Mouse (Mus musculus) heart, embryonic 14.5 days (tissue): ENCODE results near the gene Ffar2. TPM values are rescaled to one million over a fixed set of nuclear protein-coding genes. Genes with fewer than 3 reads are reported as not detected.

ENCODE experiments used
- ATAC-seq: fragments of 200-750 bp; cut with Nextera tagmentation; 2 replicates; pipeline ENCODE4 v1.8.0; 2017; ENCODE audit warnings: low read depth, moderate TSS enrichment; ENCODE audit not compliant: insufficient number of reproducible peaks, insufficient read depth, low FRiP score
- H3K27ac ChIP-seq, 2 experiments: fragments of 200-500 bp in 1 of 2; fragments of 300-500 bp in 1 of 2; sonication (generic) in 1 of 2; replicated peaks in 1 of 2; 2 replicates each; pipeline ENCODE4 v1.5.1; 2012 to 2014; ENCODE audit warnings: low read depth in 2 of 2, low read length in 2 of 2, control low read depth in 1 of 2, mild to moderate bottlenecking in 1 of 2, mixed read lengths in 1 of 2; ENCODE audit not compliant: control insufficient read depth in 1 of 2, insufficient read depth in 1 of 2
- H3K27me3 ChIP-seq: fragments of 300-500 bp; sonication (generic); 2 replicates; pipeline ENCODE4 v1.6.1; 2014; ENCODE audit warnings: mild to moderate bottlenecking, low read length, control low read depth; ENCODE audit not compliant: control insufficient read depth, insufficient read depth
- H3K36me3 ChIP-seq: fragments of 300-500 bp; sonication (generic); 2 replicates; pipeline ENCODE4 v1.6.1; 2014; ENCODE audit warnings: mild to moderate bottlenecking, control low read depth, low read length, mixed read lengths; ENCODE audit not compliant: control insufficient read depth, insufficient read depth
- H3K4me1 ChIP-seq, 2 experiments: fragments of 200-500 bp in 1 of 2; fragments of 300-500 bp in 1 of 2; sonication (generic) in 1 of 2; 2 replicates each; pipeline ENCODE4 v1.6.1; 2012 to 2014; ENCODE audit warnings: low read length in 2 of 2, control low read depth in 1 of 2, mixed read lengths in 1 of 2; ENCODE audit not compliant: control insufficient read depth in 2 of 2, insufficient read depth in 2 of 2
- H3K4me2 ChIP-seq: fragments of 300-500 bp; sonication (generic); 2 replicates; pipeline ENCODE4 v1.6.1; 2014; ENCODE audit warnings: mild to moderate bottlenecking, low read length
- H3K4me3 ChIP-seq, 2 experiments: fragments of 200-500 bp in 1 of 2; fragments of 300-500 bp in 1 of 2; sonication (generic) in 1 of 2; 2 replicates each; pipeline ENCODE4 v1.5.1; 2012 to 2014; ENCODE audit warnings: low read length in 2 of 2, mild to moderate bottlenecking in 2 of 2, control low read depth in 1 of 2, low read depth in 1 of 2, moderate library complexity in 1 of 2; ENCODE audit not compliant: control insufficient read depth in 1 of 2, insufficient read depth in 1 of 2
- H3K9ac ChIP-seq: fragments of 300-500 bp; sonication (generic); 2 replicates; pipeline ENCODE4 v1.6.1; 2014; ENCODE audit warnings: mild to moderate bottlenecking, low read length
- H3K9me3 ChIP-seq: fragments of 300-500 bp; sonication (generic); 2 replicates; pipeline ENCODE4 v1.6.1; 2016; ENCODE audit warnings: low read length, control low read depth; ENCODE audit not compliant: control insufficient read depth
- WGBS: fragments of 180-500 bp; shearing (Covaris S2); extraction: QIAGEN DNeasy Blood & Tissue Kit; methylation state at CpG from one replicate; pipeline ENCODE4 v1.1.7; 2014; 5-methylcytosine and 5-hydroxymethylcytosine counted together
- polyA plus RNA-seq: library from polyadenylated mRNA; unstranded; fragments of >200 nt; fragmentation: Nextera tagmentation; extraction: Ambion mirVana; gene quantifications from 2 replicates; pipeline ENCODE4 v1.2.1, GENCODE M21; 2014

The Ffar2 gene
- polyA plus RNA-seq, 1 experiment from 2014 or later: 0.16 TPM

GRCm38 (mm10) chr7:30824306-30824705, 731 bp upstream of the Ffar2 start:
- Histone ChIP-seq H3K4me1 (no peaks in the 10 kb centered on the region), H3K27ac (no peak overlapping the region), H3K27me3 (no peaks in the 10 kb centered on the region), H3K4me2 (no peak overlapping the region), H3K36me3 (no peaks in the 10 kb centered on the region), H3K4me3 (no peak overlapping the region), H3K9ac (no peak overlapping the region), H3K9me3 (no peaks in the 10 kb centered on the region)
- no peak for ATAC-seq
- 85% methylated on average over 3 of the region's 3 CpGs for WGBS

DNA sequence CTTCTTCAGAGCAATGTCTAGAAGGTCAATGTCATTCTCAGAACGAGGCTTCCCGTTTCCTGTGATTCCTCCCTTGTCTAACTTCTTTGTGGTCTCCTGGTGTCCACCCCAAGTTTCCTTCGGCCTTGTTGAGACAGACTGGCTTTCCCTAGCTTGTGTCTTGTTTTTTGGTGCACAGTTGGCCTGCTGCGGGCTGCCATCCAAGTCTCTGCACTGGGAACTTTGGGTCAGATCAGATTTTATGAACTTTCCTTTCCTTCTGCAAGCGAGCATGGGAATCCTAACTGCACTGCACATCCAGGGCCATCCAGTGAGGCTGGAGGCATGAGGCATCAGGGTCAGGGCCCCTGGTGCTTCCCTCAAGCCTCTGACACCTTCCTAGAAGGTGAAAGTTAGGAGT, 2.0 kb downstream of the Ffar2 start:
- H3K4me1 ChIP-seq: no peaks in the 10 kb centered on the region
- no peaks in the 10 kb centered on the region for H3K36me3 ChIP-seq
- H3K27me3 ChIP-seq: no peaks in the 10 kb centered on the region
- ATAC-seq: no peak
- no peak overlapping the region for H3K27ac ChIP-seq
- H3K9ac ChIP-seq: no peak overlapping the region
- no peaks in the 10 kb centered on the region for H3K9me3 ChIP-seq
- no peak overlapping the region for H3K4me3 ChIP-seq
- no peak overlapping the region for H3K4me2 ChIP-seq
- WGBS: 66% methylated on average over 5 of the region's 5 CpGs

- WGBS: 57% methylated on average over 7 of the region's 7 CpGs
- H3K9me3 ChIP-seq: no peaks in the 10 kb centered on the region
- no peak overlapping the region for H3K27ac ChIP-seq
- ATAC-seq: no peak
- H3K4me3 ChIP-seq: no peak overlapping the region
- no peaks in the 10 kb centered on the region for H3K36me3 ChIP-seq
- no peak overlapping the region for H3K9ac ChIP-seq
- H3K4me1 ChIP-seq: no peaks in the 10 kb centered on the region
- H3K27me3 ChIP-seq: no peaks in the 10 kb centered on the region
- no peak overlapping the region for H3K4me2 ChIP-seq
These were observed 2.6 kb downstream of the Ffar2 start for GRCm38 (mm10) chr7:30820854-30821445.

DNA sequence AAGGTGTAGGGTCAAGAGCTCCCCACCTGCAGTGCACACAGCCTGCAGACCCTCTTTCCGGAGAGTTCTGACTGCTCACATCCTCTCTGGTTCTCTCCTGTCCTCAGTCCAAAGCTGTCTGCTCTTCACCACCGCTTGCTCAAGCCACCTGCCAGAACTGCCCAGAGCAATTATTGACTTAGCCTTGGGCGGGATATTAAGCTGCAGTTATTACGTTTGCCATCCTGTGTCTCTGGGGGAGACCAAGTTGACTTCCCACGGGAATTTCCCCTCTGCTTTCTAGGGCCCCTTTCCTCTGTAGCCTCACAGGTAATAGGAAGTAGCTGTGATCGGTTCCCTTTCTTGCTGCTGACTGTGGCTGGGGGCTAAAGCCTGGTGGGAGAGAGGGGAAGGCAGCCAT, 3.4 kb downstream of the Ffar2 start:
- Histone ChIP-seq H3K9me3 (no peaks in the 10 kb centered on the region), H3K27ac (no peak overlapping the region), H3K4me3 (no peak overlapping the region), H3K36me3 (no peaks in the 10 kb centered on the region), H3K27me3 (no peaks in the 10 kb centered on the region), H3K9ac (no peak overlapping the region), H3K4me1 (no peaks in the 10 kb centered on the region), H3K4me2 (no peak overlapping the region)
- no peak for ATAC-seq
- 69% methylated on average over 6 of the region's 6 CpGs for WGBS

GRCm38 (mm10) chr7:30812291-30812807, 11.2 kb downstream of the Ffar2 start:
- no peak for ATAC-seq
- H3K4me1 ChIP-seq: no peaks in the 10 kb centered on the region
- no peak overlapping the region for H3K9ac ChIP-seq
- no peak overlapping the region for H3K27ac ChIP-seq
- H3K36me3 ChIP-seq: no peaks in the 10 kb centered on the region
- 78% methylated on average over 6 of the region's 6 CpGs for WGBS
- no peaks in the 10 kb centered on the region for H3K9me3 ChIP-seq
- no peaks in the 10 kb centered on the region for H3K27me3 ChIP-seq
- H3K4me2 ChIP-seq: no peak overlapping the region
- H3K4me3 ChIP-seq: no peak overlapping the region

DNA sequence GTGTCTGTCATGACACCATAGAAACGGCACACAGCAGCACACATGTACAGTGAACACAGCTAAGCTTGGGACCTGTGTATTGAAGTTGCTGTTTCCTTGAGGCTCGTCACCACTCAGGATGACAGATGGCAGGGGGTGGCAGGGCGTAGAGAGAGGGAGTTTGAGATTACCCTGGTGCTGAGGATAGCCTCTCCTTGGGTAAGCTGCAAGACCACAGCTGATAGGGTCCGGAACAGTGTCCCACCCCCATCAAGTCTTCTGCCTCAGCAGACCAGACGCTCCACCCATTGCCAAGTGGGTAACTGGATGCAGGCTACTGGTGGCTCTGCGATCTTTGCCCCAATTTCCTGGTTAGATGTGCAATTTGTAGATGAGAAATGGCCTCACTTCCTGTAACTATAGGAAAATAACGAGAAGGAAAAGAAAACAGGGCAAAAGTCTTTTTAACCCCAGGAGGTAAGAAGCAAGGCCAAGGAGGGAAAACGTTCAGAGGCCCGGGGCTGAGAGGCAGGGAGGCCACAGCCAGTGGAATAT, 11.8 kb downstream of the Ffar2 start:
- 40% methylated on average over 9 of the region's 9 CpGs for WGBS
- no peak for ATAC-seq
- Histone ChIP-seq H3K27ac (no peak overlapping the region), H3K27me3 (no peaks in the 10 kb centered on the region), H3K4me3 (no peak overlapping the region), H3K9me3 (no peaks in the 10 kb centered on the region), H3K9ac (no peak overlapping the region), H3K36me3 (no peaks in the 10 kb centered on the region), H3K4me2 (no peak overlapping the region), H3K4me1 (no peaks in the 10 kb centered on the region)

- H3K36me3 ChIP-seq: no peaks in the 10 kb centered on the region
- 47% methylated on average over 6 of the region's 6 CpGs for WGBS
- H3K9me3 ChIP-seq: no peaks in the 10 kb centered on the region
- no peak overlapping the region for H3K9ac ChIP-seq
- H3K27ac ChIP-seq: no peak overlapping the region
- H3K4me2 ChIP-seq: no peak overlapping the region
- H3K4me1 ChIP-seq: no peaks in the 10 kb centered on the region
- H3K27me3 ChIP-seq: no peaks in the 10 kb centered on the region
- ATAC-seq: no peak
- no peak overlapping the region for H3K4me3 ChIP-seq
These were observed 13.3 kb downstream of the Ffar2 start for GRCm38 (mm10) chr7:30810319-30810718.

DNA sequence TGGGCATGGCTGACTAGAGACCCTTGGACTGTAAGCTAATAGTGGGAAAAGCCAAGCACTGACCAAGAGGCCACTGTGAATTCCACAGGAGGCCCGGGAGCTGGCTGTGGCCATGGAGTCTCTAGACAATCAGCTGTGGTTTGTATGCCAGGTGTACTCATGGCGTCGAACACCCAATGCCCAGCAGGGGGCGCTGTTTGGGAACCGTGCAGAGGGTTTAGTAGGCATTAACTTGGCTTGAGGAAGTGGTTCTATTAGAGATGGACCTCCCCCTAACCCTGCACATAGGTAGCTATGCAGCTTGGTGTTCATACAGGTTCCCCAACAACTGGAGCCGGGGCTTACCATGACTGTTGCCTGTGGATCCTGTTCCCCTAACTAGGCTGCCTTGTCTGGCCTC, 17.7 kb downstream of the Ffar2 start:
- H3K36me3 ChIP-seq: no peaks in the 10 kb centered on the region
- no peak overlapping the region for H3K9ac ChIP-seq
- ATAC-seq: no peak
- no peak overlapping the region for H3K4me2 ChIP-seq
- no peak overlapping the region for H3K27ac ChIP-seq
- no peak overlapping the region for H3K4me3 ChIP-seq
- peaks cover 6% of the 10 kb centered on the region for H3K9me3 ChIP-seq
- H3K4me1 ChIP-seq: no peaks in the 10 kb centered on the region
- WGBS: 49% methylated on average over 6 of the region's 6 CpGs
- H3K27me3 ChIP-seq: no peaks in the 10 kb centered on the region
